Mouse (Mus musculus) left cerebral cortex, adult 2 months (tissue): Measurements from ENCODE around the gene Speg. TPM values are rescaled to one million over a fixed set of nuclear protein-coding genes. Genes with fewer than 3 reads are reported as not detected.

Source experiments
- DNase-seq, 2 experiments: peaks; one replicate each; pipeline ENCODE4 v3.0.0; 2021 to 2022; ENCODE audit warnings: low spot score in 2 of 2, mixed read lengths in 1 of 2; ENCODE audit errors: extremely low spot score in 1 of 2
- H3K27ac ChIP-seq: fragments of 200-600 bp; 2 replicates; pipeline ENCODE4 v1.8.1; 2022
- H3K4me3 ChIP-seq: fragments of 200-600 bp; 2 replicates; pipeline ENCODE4 v1.8.1; 2022
- CTCF ChIP-seq: fragments of 200-600 bp; IDR thresholded peaks from 2 replicates; pipeline ENCODE4 v1.8.1; 2022; ENCODE audit warnings: antibody characterized with exemption, mild to moderate bottlenecking, moderate library complexity
- intact Hi-C: fragments of 180-260 bp; cut with DNase I; formaldehyde crosslinking; loops from one replicate; pipeline ENCODE4 v1.15.1; 2025
- long read RNA-seq, 2 experiments: library from polyadenylated mRNA; stranded (forward); transcript quantifications; one replicate each; pipeline ENCODE4 v2.0.0; 2021; ENCODE audit warnings: borderline mapping rate in 2 of 2
- total RNA-seq, 2 experiments: library from RNA; stranded (reverse); gene quantifications; 2 replicates each; pipeline ENCODE4 v1.2.3; 2021

Speg gene
- 100 to 1,000 TPM; 199 to 215 TPM for total RNA-seq
- long read RNA-seq, experiment 1, partial matches to known transcripts = 92 of 146 reads
- long read RNA-seq, experiment 1, other reads (novel, unspliced or antisense) = 50 of 146 reads
- long read RNA-seq, experiment 2, partial matches to known transcripts = 83 of 126 reads
- long read RNA-seq, experiment 2, other reads (novel, unspliced or antisense) = 38 of 126 reads

GRCm38 (mm10) chr1:75374950-75375936 is at the start of gene Speg:
Gene Speg, plus strand, starts transcription at chr1:75375297.
- no peak for DNase-seq
- intact Hi-C loops = no loop called here
- no peak for TF ChIP-seq CTCF
- H3K4me3 ChIP-seq = no peak within 1 kb of the TSS
- H3K27ac ChIP-seq = no peak within 1 kb of the TSS

GRCm38 (mm10) chr1:75327461-75327860 is 47.6 kb upstream of the Speg start:
- TF ChIP-seq CTCF = peak; percentile 3; the same call in 1 of the 2 replicates
- no peak overlapping the region for H3K4me3 ChIP-seq
- no peak overlapping the region for H3K27ac ChIP-seq
- intact Hi-C loops = no loop called here
- DNase-seq = no peak

DNA sequence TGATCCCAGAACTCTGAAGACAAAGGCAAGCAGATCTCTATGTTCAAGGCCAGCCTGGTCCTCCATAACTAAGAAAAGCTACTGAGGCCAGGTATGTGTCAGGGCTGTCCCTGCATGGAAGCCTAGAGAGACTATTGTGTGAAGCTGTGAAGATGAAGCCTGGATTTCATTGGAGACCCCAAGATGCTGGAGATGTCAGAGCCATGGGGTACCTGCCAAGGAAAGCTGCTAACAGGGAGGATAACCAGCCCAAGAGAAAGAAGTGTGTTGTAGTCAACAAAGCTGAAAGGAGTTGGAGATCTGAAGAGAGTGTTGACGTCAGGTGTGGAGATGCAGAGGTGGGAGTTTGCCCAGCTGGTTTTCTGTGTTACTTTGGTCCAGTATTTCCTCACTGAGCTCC is 43.8 kb upstream of the Speg start:
- Histone ChIP-seq H3K4me3 (no peak overlapping the region), H3K27ac (no peak overlapping the region)
- no peak for DNase-seq
- TF ChIP-seq CTCF = no peak
- intact Hi-C loops = no loop called here

DNA sequence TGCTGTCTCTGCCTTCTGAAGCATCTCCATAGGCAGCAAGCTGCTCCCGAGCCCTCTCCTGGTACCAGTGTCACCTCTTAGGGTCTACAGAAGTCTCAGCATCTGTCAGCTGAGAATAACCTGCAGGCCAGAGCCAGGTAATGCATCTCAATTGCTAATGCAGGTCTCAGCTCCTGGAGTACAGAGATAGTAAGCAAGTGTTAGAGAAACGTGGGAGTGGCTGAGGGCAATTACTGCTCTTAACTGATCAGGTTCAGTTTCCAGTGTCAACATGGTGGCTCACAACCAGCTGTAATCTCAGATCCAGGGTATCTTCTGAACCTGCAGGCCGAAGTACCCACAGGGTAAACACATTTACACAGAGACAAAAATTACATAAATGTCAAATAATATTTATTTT is 38.6 kb upstream of the Speg start:
- no peak for TF ChIP-seq CTCF
- H3K4me3 ChIP-seq = no peak overlapping the region
- intact Hi-C loops = no loop called here
- no peak for DNase-seq
- no peak overlapping the region for H3K27ac ChIP-seq

- intact Hi-C loops = no loop called here
Measured at GRCm38 (mm10) chr1:75337097-75337496, 38.0 kb upstream of the Speg start.

DNA sequence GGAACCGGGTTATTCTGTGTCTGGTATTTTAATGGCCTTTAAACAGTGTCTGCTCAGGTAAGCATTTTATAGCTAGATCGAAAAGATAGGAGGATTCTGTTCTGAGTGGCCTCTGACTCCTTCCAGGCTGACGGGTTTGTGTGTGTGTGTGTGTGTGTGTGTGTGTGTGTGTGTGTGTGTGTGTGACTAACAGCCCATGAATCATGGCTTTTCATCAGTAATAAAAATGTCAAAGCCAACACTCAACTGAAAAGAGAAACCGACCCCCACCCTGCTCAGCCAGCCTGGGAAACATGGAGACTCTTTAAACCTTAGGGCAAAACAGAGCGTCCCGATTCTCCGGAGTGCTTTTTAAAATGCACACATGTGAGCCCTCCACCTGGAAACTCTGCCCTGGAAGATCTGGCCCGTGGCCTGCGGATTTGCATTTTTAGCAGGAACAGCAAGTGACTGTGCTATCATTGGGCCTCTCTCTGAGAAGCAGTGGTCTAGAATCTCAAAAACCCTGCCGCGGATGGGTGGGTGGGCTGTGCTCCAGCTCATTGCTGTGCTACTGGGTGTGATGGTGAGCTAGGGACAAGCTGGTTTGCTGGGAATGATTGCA is 36.9 kb upstream of the Speg start:
- intact Hi-C loops = no loop called here
- H3K4me3 ChIP-seq = no peak overlapping the region
- DNase-seq = no peak
- H3K27ac ChIP-seq = no peak overlapping the region
- no peak for TF ChIP-seq CTCF

More at GRCm38 (mm10) chr1:75337097-75337496, 38.0 kb upstream of the Speg start:
- no peak overlapping the region for H3K4me3 ChIP-seq
- DNase-seq = no peak
- TF ChIP-seq CTCF = no peak
- no peak overlapping the region for H3K27ac ChIP-seq

DNA sequence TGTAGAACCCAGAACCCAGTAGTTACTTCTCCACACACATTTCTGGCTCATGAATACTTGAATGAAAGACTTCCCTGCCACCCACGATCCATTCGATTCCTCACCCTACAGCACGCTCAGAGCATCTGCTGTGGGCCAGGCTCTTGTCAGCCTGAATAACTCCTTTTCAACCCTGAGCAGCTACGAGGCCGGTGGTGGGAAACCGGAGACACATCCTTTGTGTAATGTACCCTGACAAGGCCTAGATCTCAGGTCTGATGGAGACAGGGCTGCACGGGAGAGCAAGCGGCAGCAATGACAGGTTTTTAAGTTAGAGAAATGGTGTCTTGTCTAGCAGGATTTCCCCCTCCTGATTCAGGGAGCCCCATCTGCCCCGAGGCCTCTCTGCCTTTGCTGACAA is 35.8 kb upstream of the Speg start:
- H3K4me3 ChIP-seq = no peak overlapping the region
- TF ChIP-seq CTCF = no peak
- DNase-seq = no peak
- intact Hi-C loops = no loop called here
- H3K27ac ChIP-seq = peak overlapping the region; percentile 34; the same call in 1 of the 2 replicates

DNA sequence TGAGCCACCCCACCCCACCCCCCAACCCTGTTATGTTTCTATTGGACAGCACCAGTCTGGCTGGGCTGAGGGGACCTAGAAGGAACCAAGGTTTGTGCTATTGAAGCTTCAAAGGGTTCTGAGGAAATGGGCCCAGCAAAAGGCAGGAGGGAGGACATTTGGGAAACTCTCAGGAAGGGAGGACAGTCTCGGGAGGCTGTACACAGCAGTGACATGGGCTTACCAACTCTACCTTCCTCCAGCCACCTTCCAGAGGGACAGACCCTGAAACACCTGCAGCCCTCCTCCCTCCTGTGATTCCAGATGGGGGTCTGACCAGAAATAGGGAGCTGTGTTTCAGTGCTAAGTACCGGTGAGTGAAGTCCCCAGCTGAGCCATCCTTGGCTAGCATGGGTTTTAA is 34.6 kb upstream of the Speg start:
- no peak overlapping the region for H3K4me3 ChIP-seq
- intact Hi-C loops = loop anchor here (5.0 kb wide), 3 partner anchors 47 to 257 kb away; no protein-coding TSS in a partner anchor
- no peak for TF ChIP-seq CTCF
- no peak for DNase-seq
- no peak overlapping the region for H3K27ac ChIP-seq

GRCm38 (mm10) chr1:75342874-75343416 is 32.2 kb upstream of the Speg start:
- intact Hi-C loops = loop anchor here (1.0 to 5.0 kb wide), 4 partner anchors 44 to 254 kb away; no protein-coding TSS in a partner anchor
- Histone ChIP-seq H3K27ac (no peak overlapping the region), H3K4me3 (no peak overlapping the region)
- TF ChIP-seq CTCF = peak; percentile 96
- peak; percentile 68 to 75 for DNase-seq

DNA sequence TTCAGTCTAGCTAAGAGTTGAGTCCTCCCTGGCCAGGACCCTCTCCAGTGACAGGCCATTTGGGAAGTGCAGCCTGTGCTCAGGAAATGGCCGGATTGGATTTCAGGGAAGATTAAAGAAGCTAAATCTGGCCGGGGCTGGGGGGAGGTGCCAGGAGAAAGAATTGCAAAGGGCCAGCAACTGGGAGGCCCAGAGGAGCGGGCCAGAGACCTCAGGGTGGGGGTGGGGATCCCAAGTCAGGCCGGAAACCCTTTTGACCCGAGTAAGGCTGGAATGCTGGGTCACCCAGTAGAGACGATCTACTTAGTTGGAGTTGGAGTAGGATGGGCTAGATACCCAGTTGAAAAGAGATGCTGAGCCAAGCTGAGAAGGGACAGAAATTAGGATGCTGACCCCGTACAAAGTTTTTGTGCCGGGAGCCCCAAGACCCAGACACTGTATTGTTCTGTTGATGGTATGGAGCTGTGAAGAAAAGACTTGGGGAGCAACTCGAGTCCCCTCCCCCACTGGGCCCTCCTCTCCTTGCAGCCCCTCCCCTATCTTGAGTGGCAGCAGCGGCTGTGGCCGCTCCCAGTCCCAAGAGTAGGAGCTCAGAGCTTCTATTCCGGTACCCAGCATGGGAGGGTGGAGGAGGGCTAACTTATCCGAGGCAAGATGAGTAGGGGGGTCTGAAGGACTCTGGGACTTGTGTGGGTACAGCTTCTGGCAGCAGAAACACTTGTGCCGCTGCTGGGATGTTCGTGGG is 30.6 kb upstream of the Speg start:
- TF ChIP-seq CTCF = no peak

More for the DNA sequence above, 30.6 kb upstream of the Speg start:
- Histone ChIP-seq H3K4me3 (no peak overlapping the region), H3K27ac (no peak overlapping the region)
- intact Hi-C loops = loop anchor here (5.0 kb wide), 3 partner anchors 43 to 253 kb away; no protein-coding TSS in a partner anchor
- no peak for DNase-seq
